Comparison of ENCODE assay signal across 9 mouse cellular contexts in genomic region chr11:46665599-46666522, GRCm38 (mm10). TPM values are rescaled to one million over a fixed set of nuclear protein-coding genes. Genes with fewer than 3 reads are reported as not detected.
DNase-seq lines count a peak whose midpoint lies in the region; ATAC-seq and TF ChIP-seq lines count a peak whose summit lies in the region.
"Had no signal": no experiment of that assay in that cellular context is flagged by ENCODE, and none has a peak within 500 bp of the region (broad histone marks: within the 10 kb centered on the region; RNA-seq: fewer than 3 reads in every experiment).

No protein-coding gene starts in this region.

- no peak for TF ChIP-seq POLR2A in cerebellum, adult 2 months (IDR thresholded peaks at IDR 0.05; ENCODE audit: borderline replicate concordance, insufficient read depth, low read length)

- H3K4me1 ChIP-seq in cerebellum, adult 2 months (ENCODE audit: control insufficient read depth, insufficient read depth, low read length) = no peaks in the 10 kb centered on the region
- peaks cover 9% of the 10 kb centered on the region for H3K4me1 ChIP-seq in liver, embryonic 13.5 days (replicated peaks)
- no peaks in the 10 kb centered on the region for H3K4me1 ChIP-seq in neural tube, embryonic 13.5 days (replicated peaks)

- no peak overlapping the region for H3K4me3 ChIP-seq in cerebellum, adult 2 months (replicated peaks; ENCODE audit: insufficient read depth, low read depth, low read length)
- H3K4me3 ChIP-seq in liver, embryonic 13.5 days (replicated peaks) = no peak overlapping the region
- H3K4me3 ChIP-seq in neural tube, embryonic 13.5 days = no peak overlapping the region

- DNase-seq in cerebellum, adult 2 months = no peak
- DNase-seq in cerebellum, adult 11 months = no peak
- DNase-seq in B cell, adult 2 months = peak; percentile 27 to 30
- DNase-seq in embryo, embryonic 9.5 days (ENCODE audit: extremely low spot score) = peak; percentile 36
- DNase-seq in induced T-regulatory cell, adult 2 months (ENCODE audit: low read depth) = peak; percentile 76
- DNase-seq in liver, embryonic 13.5 days = no peak
- no peak for DNase-seq in gastrocnemius, postnatal 25 days

- H3K4me2 ChIP-seq in liver, embryonic 13.5 days = no peak overlapping the region
- H3K4me2 ChIP-seq in neural tube, embryonic 13.5 days = no peak overlapping the region

- H3K27me3 ChIP-seq in cerebellum, adult 2 months (ENCODE audit: control insufficient read depth, insufficient read depth, low read length) = no peaks in the 10 kb centered on the region
- H3K27me3 ChIP-seq in liver, embryonic 13.5 days = no peaks in the 10 kb centered on the region
- H3K27me3 ChIP-seq in neural tube, embryonic 13.5 days = no peaks in the 10 kb centered on the region

- H3K9me3 ChIP-seq in liver, embryonic 13.5 days (replicated peaks) = no peaks in the 10 kb centered on the region
- H3K9me3 ChIP-seq in neural tube, embryonic 13.5 days = no peaks in the 10 kb centered on the region

- H3K9ac ChIP-seq in liver, embryonic 13.5 days = no peak overlapping the region
- H3K9ac ChIP-seq in neural tube, embryonic 13.5 days = no peak overlapping the region

- ATAC-seq in liver, embryonic 13.5 days (ENCODE audit: low read depth) = peak; percentile 34; the same call in 1 of the 2 replicates
- ATAC-seq in neural tube, embryonic 13.5 days (ENCODE audit: low read depth) = peak; percentile 71

- H3K27ac ChIP-seq in cerebellum, adult 2 months (ENCODE audit: insufficient read depth, low read length) = no peak overlapping the region
- no peak overlapping the region for H3K27ac ChIP-seq in liver, embryonic 13.5 days
- H3K27ac ChIP-seq in neural tube, embryonic 13.5 days (replicated peaks) = no peak overlapping the region

- WGBS in cerebellum, adult 2 months = 69% methylated on average over 6 of the region's 6 CpGs
- WGBS in liver, embryonic 13.5 days (ENCODE audit: insufficient replicate concordance) = 52% methylated on average over 6 of the region's 6 CpGs
- 71% methylated on average over 6 of the region's 6 CpGs for WGBS in neural tube, embryonic 13.5 days

- peak; percentile 29; the same call in 1 of the 2 replicates for TF ChIP-seq CTCF in cerebellum, adult 2 months (IDR thresholded peaks at IDR 0.05; ENCODE audit: borderline replicate concordance, insufficient read depth, low read depth, low read length)

- H3K36me3 ChIP-seq in liver, embryonic 13.5 days = no peaks in the 10 kb centered on the region
- H3K36me3 ChIP-seq in neural tube, embryonic 13.5 days = no peaks in the 10 kb centered on the region

RNA-seq across cellular contexts. Expression of gene Dppa1, which starts 36.8 kb away (rescaled TPM):
- not detected in 2 replicates for polyA plus RNA-seq in cerebellum, adult 2 months (2012; rRNA removed)
- not detected in 2 replicates for polyA plus RNA-seq in liver, embryonic 13.5 days (2015; fragmentation: Nextera tagmentation; extraction: Ambion mirVana)
- polyA plus RNA-seq in neural tube, embryonic 13.5 days (2015; fragmentation: Nextera tagmentation; extraction: Ambion mirVana) = not detected in 2 replicates
- not detected for total RNA-seq in gastrocnemius, postnatal 25 days (2021)
- total RNA-seq: heart, adult 18-20 months had no signal

RNA-seq across cellular contexts. Expression of gene Timd2, which starts 41.0 kb away (rescaled TPM):
- not detected in 2 replicates for polyA plus RNA-seq in cerebellum, adult 2 months (2012; rRNA removed)
- 19.6 and 21.3 TPM in 2 replicates for polyA plus RNA-seq in liver, embryonic 13.5 days (2015; fragmentation: Nextera tagmentation; extraction: Ambion mirVana)
- polyA plus RNA-seq in neural tube, embryonic 13.5 days (2015; fragmentation: Nextera tagmentation; extraction: Ambion mirVana) = 0.06 TPM in 1 of 2 replicates, not detected in the other
- total RNA-seq in gastrocnemius, postnatal 25 days (2021) = not detected
- total RNA-seq: heart, adult 18-20 months had no signal

Comparison
In these comparisons a context has a peak if more than half of its experiments do, and no peak if none do; other contexts are left out.
1. DNase-seq: peak in B cell, adult 2 months (2 of 2), embryo, embryonic 9.5 days (single experiment) and induced T-regulatory cell, adult 2 months (single experiment); none in cerebellum, adult 2 months (0 of 2), cerebellum, adult 11 months (single experiment), liver, embryonic 13.5 days (single experiment) and gastrocnemius, postnatal 25 days (single experiment).
2. RNA of gene Timd2, which starts 41.0 kb away (polyA plus RNA-seq): 19.6 to 21.3 TPM in liver, embryonic 13.5 days; 0.06 TPM in neural tube, embryonic 13.5 days and not detected in cerebellum, adult 2 months; every median in the first group is over 10 times any median in the second.